Mouse (Mus musculus) hindbrain, embryonic 11.5 days (tissue): ENCODE results near the gene Pex7. TPM values are rescaled to one million over a fixed set of nuclear protein-coding genes. Genes with fewer than 3 reads are reported as not detected.

Source experiments
- ATAC-seq: fragments of 200-750 bp; cut with Nextera tagmentation; 2 replicates; pipeline ENCODE4 v1.8.0; 2017; ENCODE audit warnings: mild to moderate bottlenecking, moderate TSS enrichment, moderate library complexity; ENCODE audit not compliant: low FRiP score
- DNase-seq: peaks from one replicate; pipeline ENCODE4 v3.0.0-alpha.2; 2015; ENCODE audit warnings: low spot score
- H3K27ac ChIP-seq: fragments of 300-500 bp; sonication (generic); 2 replicates; pipeline ENCODE4 v1.5.1; 2014; ENCODE audit warnings: mild to moderate bottlenecking, low read depth, low read length
- H3K27me3 ChIP-seq: fragments of 300-500 bp; sonication (generic); 2 replicates; pipeline ENCODE4 v1.6.1; 2014; ENCODE audit warnings: mild to moderate bottlenecking, low read length, moderate library complexity, mixed read lengths; ENCODE audit not compliant: control insufficient read depth, insufficient read depth
- H3K36me3 ChIP-seq: fragments of 300-500 bp; sonication (generic); 2 replicates; pipeline ENCODE4 v1.6.1; 2014; ENCODE audit warnings: mild to moderate bottlenecking, low read length, moderate library complexity, mixed read lengths; ENCODE audit not compliant: control insufficient read depth, insufficient read depth
- H3K4me1 ChIP-seq: fragments of 300-500 bp; sonication (generic); replicated peaks from 2 replicates; pipeline ENCODE4 v1.6.1; 2014; ENCODE audit warnings: low read length, mixed read lengths; ENCODE audit not compliant: control insufficient read depth, insufficient read depth
- H3K4me2 ChIP-seq: fragments of 300-500 bp; sonication (generic); replicated peaks from 2 replicates; pipeline ENCODE4 v1.6.1; 2014; ENCODE audit warnings: mild to moderate bottlenecking, low read depth, low read length
- H3K4me3 ChIP-seq: fragments of 300-500 bp; sonication (generic); 2 replicates; pipeline ENCODE4 v1.5.1; 2014; ENCODE audit warnings: low read depth, low read length
- H3K9ac ChIP-seq: fragments of 300-500 bp; sonication (generic); 2 replicates; pipeline ENCODE4 v1.6.1; 2014; ENCODE audit warnings: low read depth, low read length
- H3K9me3 ChIP-seq: fragments of 300-500 bp; sonication (generic); 2 replicates; pipeline ENCODE4 v1.6.1; 2016; ENCODE audit warnings: low read length; ENCODE audit not compliant: control insufficient read depth
- WGBS: fragments of 180-500 bp; shearing (Covaris S2); extraction: QIAGEN DNeasy Blood & Tissue Kit; methylation state at CpG from one replicate; pipeline ENCODE4 v1.1.7; 2014; 5-methylcytosine and 5-hydroxymethylcytosine counted together
- polyA plus RNA-seq: library from polyadenylated mRNA; unstranded; fragments of >200 nt; fragmentation: Nextera tagmentation; extraction: Ambion mirVana; gene quantifications from 2 replicates; pipeline ENCODE4 v1.2.1, GENCODE M21; 2014

The Pex7 gene
- polyA plus RNA-seq, 1 experiment from 2014 or later, result 32.5 TPM

DNA sequence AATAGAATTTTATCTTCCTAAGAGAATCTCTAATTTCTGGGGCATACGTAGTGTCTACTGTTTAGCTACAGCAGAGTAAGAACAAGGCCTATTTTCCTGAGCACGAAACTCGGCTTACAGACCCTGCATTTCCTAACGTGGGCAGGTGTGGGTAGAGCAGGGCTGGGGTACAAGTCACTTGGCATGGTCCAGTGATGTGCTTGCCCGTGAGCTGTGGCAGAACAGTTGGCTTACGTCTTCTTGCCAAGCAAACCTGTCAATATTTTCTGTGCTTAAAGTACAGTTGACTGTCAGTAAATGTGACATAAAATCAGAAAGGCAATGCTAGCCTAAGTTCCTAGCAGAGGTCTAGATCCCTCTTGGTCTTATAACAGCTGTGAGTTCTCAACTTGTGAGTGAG lies 39.2 kb upstream of the Pex7 start:
- no peaks in the 10 kb centered on the region for H3K4me1 ChIP-seq
- H3K27me3 ChIP-seq, result no peaks in the 10 kb centered on the region
- H3K9me3 ChIP-seq, result no peaks in the 10 kb centered on the region
- H3K27ac ChIP-seq, result no peak overlapping the region
- DNase-seq (no peak), ATAC-seq (no peak)
- 92% methylated on average over 6 of the region's 6 CpGs for WGBS
- H3K9ac ChIP-seq, result no peak overlapping the region
- H3K4me2 ChIP-seq, result no peak overlapping the region
- H3K4me3 ChIP-seq, result no peak overlapping the region
- no peaks in the 10 kb centered on the region for H3K36me3 ChIP-seq

DNA sequence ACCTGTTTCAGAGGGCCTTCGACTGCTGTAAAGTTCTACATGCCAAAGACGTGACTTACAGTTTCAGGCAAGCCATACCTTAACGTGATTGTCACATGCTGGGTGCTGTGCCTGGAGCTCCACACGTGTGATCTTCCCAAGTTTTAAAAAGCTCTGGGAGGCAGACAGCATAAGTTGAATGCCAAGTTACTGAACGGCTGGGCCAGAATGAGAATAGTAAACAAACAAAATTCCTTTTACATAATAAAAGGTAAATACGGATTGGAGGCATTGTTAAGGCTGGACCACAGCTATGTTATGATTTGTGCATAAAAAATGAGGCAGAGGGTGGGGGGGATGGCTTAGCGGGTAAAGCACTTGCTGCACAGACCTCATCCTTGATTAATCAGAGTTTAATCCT lies 38.2 kb upstream of the Pex7 start:
- no peak overlapping the region for H3K4me2 ChIP-seq
- no peaks in the 10 kb centered on the region for H3K9me3 ChIP-seq
- ATAC-seq, result no peak
- no peak overlapping the region for H3K4me3 ChIP-seq
- H3K27ac ChIP-seq, result no peak overlapping the region
- 83% methylated on average over 7 of the region's 7 CpGs for WGBS
- no peak for DNase-seq
- H3K27me3 ChIP-seq, result no peaks in the 10 kb centered on the region
- no peak overlapping the region for H3K9ac ChIP-seq
- no peaks in the 10 kb centered on the region for H3K4me1 ChIP-seq
- H3K36me3 ChIP-seq, result no peaks in the 10 kb centered on the region

DNA sequence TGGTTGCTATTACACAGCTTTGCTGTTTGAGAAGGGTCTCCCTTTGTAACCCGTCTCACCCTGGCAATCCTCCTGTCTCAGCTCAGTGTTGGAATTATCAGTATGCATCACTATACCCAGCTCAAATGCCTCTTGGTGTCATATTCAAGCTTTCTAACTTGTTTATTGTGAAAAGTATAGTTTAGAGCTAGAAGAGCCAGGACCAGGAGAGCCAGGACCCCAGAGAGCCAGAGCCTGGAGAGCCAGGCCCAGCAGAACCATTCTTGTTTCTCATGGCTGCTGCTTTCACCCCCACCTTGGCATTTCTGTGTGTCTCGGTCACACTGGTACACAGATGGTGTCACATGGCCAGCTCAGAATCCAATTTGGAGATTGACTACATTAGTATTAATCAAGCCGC lies 35.1 kb upstream of the Pex7 start:
- Histone ChIP-seq H3K27me3 (no peaks in the 10 kb centered on the region), H3K4me2 (no peak overlapping the region), H3K9ac (no peak overlapping the region), H3K36me3 (no peaks in the 10 kb centered on the region), H3K9me3 (no peaks in the 10 kb centered on the region), H3K4me3 (no peak overlapping the region), H3K27ac (no peak overlapping the region), H3K4me1 (no peaks in the 10 kb centered on the region)
- DNase-seq, result no peak
- 93% methylated on average over 3 of the region's 3 CpGs for WGBS
- ATAC-seq, result no peak

DNA sequence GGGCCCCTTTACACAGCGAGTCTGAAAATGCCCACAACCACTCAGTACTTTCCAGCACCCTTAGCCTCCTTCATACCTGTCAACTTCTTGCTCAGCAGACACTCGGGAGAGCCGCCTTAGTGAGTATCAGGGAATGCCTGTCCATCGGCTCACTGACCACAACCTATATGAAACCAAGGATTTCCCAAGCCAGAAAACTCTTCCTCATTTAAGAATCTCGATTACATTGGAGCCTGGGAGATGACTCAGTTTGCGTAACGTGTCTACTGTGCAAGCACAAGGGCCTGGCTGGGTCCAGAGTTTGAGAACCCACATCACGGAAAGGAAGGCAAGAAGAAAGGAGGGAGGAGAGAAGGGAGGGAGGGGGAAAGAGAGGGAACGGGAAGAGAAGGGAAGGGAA lies 34.4 kb upstream of the Pex7 start:
- H3K36me3 ChIP-seq, result no peaks in the 10 kb centered on the region
- ATAC-seq (no peak), DNase-seq (no peak)
- no peak overlapping the region for H3K9ac ChIP-seq
- no peak overlapping the region for H3K4me2 ChIP-seq
- no peaks in the 10 kb centered on the region for H3K4me1 ChIP-seq
- no peaks in the 10 kb centered on the region for H3K9me3 ChIP-seq
- no peak overlapping the region for H3K4me3 ChIP-seq
- no peaks in the 10 kb centered on the region; the same call in 1 of the 2 replicates for H3K27me3 ChIP-seq
- H3K27ac ChIP-seq, result no peak overlapping the region
- 87% methylated on average over 9 of the region's 9 CpGs for WGBS

DNA sequence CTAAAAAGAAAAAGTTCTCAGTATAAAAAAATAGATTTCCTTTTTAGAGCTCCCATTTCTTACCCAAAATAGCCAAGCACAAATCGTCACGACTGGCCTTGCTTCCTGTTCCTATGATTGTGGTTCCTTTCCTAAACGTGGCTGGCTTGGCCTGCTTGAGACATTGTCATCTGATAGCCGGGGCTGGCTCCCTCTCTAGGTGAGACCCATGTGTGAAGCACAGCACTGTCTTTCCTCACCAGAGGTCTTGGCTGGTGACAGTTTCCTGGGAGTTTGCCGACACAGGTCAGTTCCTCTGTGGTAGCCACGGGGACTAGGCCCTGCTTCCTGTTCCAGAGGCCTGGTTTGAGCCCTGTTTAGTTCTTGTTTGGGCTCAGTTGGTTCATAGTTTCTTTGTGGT lies 33.6 kb upstream of the Pex7 start:
- no peaks in the 10 kb centered on the region for H3K36me3 ChIP-seq
- H3K4me1 ChIP-seq, result no peaks in the 10 kb centered on the region
- H3K9ac ChIP-seq, result no peak overlapping the region
- no peak overlapping the region for H3K4me2 ChIP-seq
- no peak overlapping the region for H3K4me3 ChIP-seq
- ATAC-seq (no peak), DNase-seq (no peak)
- no peaks in the 10 kb centered on the region; the same call in 1 of the 2 replicates for H3K27me3 ChIP-seq
- H3K9me3 ChIP-seq, result no peaks in the 10 kb centered on the region
- no peak overlapping the region for H3K27ac ChIP-seq
- 65% methylated on average over 6 of the region's 6 CpGs for WGBS

DNA sequence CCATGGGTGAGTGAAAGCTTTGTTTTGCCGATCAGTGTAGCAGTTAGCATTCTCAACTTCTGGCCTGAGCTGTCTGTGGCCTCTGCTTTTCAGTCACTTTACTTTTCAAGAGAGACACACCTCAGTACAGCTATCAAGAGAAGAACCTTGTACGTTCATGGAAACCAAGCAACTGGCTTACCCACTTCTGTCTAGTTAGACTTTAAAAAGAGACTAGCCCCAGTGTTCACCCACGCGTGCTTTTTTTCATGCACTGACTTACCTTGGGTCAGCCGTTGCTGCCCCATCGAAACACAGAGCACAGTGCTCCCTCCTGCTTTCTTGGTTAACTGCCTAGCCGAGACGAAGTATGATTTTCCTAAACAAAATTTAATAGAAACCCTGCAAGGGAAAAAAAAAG lies 33.1 kb upstream of the Pex7 start:
- Histone ChIP-seq H3K27ac (no peak overlapping the region), H3K4me3 (no peak overlapping the region), H3K9ac (no peak overlapping the region), H3K4me1 (no peaks in the 10 kb centered on the region), H3K27me3 (no peaks in the 10 kb centered on the region; the same call in 1 of the 2 replicates), H3K9me3 (no peaks in the 10 kb centered on the region), H3K36me3 (no peaks in the 10 kb centered on the region), H3K4me2 (no peak overlapping the region)
- WGBS, result 90% methylated on average over 8 of the region's 8 CpGs
- DNase-seq (no peak), ATAC-seq (no peak)

DNA sequence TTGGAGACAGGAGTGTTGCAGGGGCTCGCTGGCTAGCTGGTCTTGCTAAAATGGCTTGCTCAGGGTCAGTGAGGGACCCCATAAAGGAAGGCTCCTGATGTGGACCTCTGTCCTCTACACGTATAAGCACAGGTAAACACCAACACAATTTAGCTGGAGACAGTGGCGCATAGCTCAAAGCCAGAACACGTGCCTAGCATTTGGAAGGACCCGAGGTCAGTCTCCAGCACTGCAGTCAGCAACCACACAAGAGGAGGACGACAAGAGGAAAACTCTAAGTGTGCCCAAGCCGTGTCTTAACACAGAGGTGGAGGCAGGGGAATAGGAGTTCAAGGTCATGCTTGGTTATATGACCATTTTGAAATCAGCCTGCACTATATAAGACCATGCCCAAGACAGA lies 32.6 kb upstream of the Pex7 start:
- no peak for ATAC-seq

DNA sequence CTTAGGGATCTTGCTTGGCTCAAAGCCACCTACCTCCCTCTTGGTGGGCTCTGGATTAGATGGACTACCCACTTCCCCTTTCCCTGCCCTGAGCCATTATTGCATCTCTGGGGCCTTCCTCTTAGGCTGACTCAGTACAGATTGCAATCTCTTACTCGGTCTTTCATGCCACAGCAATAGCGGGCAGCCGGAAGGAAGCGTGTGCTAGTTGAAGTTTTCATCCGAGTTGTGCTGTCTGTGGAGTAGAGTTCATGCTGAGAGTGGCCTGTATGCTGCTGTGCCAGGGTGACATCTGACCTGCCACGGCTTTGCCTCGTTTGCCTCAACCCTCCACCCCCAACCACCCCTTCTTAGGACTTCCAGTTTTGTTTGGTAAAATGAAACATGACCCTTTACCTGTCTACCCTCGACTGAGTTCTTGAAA lies 31.8 kb upstream of the Pex7 start:
- H3K9ac ChIP-seq, result no peak overlapping the region
- ATAC-seq (no peak), DNase-seq (no peak)
- peaks cover 9% of the 10 kb centered on the region for H3K27me3 ChIP-seq
- no peak overlapping the region for H3K4me2 ChIP-seq
- H3K36me3 ChIP-seq, result no peaks in the 10 kb centered on the region
- no peak overlapping the region for H3K27ac ChIP-seq
- no peaks in the 10 kb centered on the region for H3K9me3 ChIP-seq
- no peak overlapping the region for H3K4me3 ChIP-seq
- H3K4me1 ChIP-seq, result 0 out of 2 replicates have a peak, but pooled peaks cover 2% of the 10 kb centered on the region
- 57% methylated on average over 8 of the region's 8 CpGs for WGBS

More for the DNA sequence above, 32.6 kb upstream of the Pex7 start:
- Histone ChIP-seq H3K36me3 (no peaks in the 10 kb centered on the region), H3K4me1 (0 out of 2 replicates have a peak, but pooled peaks cover 1% of the 10 kb centered on the region), H3K9me3 (no peaks in the 10 kb centered on the region), H3K4me3 (no peak overlapping the region), H3K4me2 (no peak overlapping the region), H3K27me3 (peaks cover 3% of the 10 kb centered on the region), H3K27ac (no peak overlapping the region), H3K9ac (no peak overlapping the region)
- WGBS, result 93% methylated on average over 7 of the region's 7 CpGs
- DNase-seq, result no peak

DNA sequence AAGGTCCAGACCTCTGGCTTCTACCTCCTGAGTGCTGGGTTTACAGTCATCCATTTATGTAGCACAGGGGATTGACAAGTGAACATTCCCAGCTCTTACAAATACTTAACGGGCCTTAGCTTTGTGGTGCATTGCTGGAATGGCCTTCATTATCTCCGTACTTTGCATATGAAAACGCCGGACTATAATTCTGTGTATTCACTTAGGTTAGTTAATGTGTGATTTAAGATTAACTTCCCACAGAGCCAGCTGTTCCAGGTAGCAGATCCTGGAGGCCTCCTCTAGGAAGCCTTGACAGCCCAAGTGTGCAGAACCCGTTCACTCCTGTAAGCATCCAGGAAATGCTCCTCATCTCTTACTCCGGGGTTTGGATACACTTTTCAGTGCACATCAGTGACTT lies 31.2 kb upstream of the Pex7 start:
- WGBS, result 81% methylated on average over 6 of the region's 6 CpGs
- Histone ChIP-seq H3K27ac (no peak overlapping the region), H3K4me3 (no peak overlapping the region)

More for the DNA sequence above, 31.2 kb upstream of the Pex7 start:
- Histone ChIP-seq H3K27me3 (peaks cover 9% of the 10 kb centered on the region), H3K4me1 (0 out of 2 replicates have a peak, but pooled peaks cover 2% of the 10 kb centered on the region), H3K36me3 (no peaks in the 10 kb centered on the region), H3K4me2 (no peak overlapping the region), H3K9ac (no peak overlapping the region), H3K9me3 (no peaks in the 10 kb centered on the region)
- ATAC-seq (no peak), DNase-seq (no peak)
